Comparison of ENCODE assay signal across 37 mouse cellular contexts in genomic region chr3:53454984-53455383, GRCm38 (mm10). TPM values are rescaled to one million over a fixed set of nuclear protein-coding genes. Genes with fewer than 3 reads are reported as not detected.
A peak's percentile ranks its signal among the peaks of the same experiment; 100 is the strongest.
DNase-seq lines count a peak whose midpoint lies in the region; TF ChIP-seq lines count a peak whose summit lies in the region.
"Had no signal": no experiment of that assay in that cellular context is flagged by ENCODE, and none has a peak within 500 bp of the region (broad histone marks: within the 10 kb centered on the region; RNA-seq: fewer than 3 reads in every experiment).

No protein-coding gene starts in this region.

- no peaks in the 10 kb centered on the region for H3K27me3 ChIP-seq in small intestine, adult 2 months (ENCODE audit: control insufficient read depth, insufficient read depth, low read length)
- H3K27me3 ChIP-seq: CH12.LX; forebrain, embryonic 13.5 days; heart, embryonic 13.5 days; liver, embryonic 15.5 days; lung, embryonic 15.5 days; neural tube, embryonic 15.5 days had no signal

- no peak for TF ChIP-seq CTCF in small intestine, adult 2 months (IDR thresholded peaks at IDR 0.05; ENCODE audit: extremely low read depth, insufficient read length, insufficient replicate concordance, low read depth, low read length)

- 49% methylated on average over 7 of the region's 7 CpGs for WGBS in small intestine, adult 2 months

- H3K27ac ChIP-seq in small intestine, adult 2 months (ENCODE audit: insufficient read depth, low read depth, low read length) = peak overlapping the region; percentile 90; the same call in 1 of the 2 replicates
- H3K27ac ChIP-seq: forebrain, embryonic 13.5 days; heart, adult 2 months; heart, embryonic 13.5 days; hindbrain, embryonic 14.5 days; liver, embryonic 15.5 days; lung, embryonic 15.5 days; neural tube, embryonic 15.5 days had no signal

- H3K36me3 ChIP-seq in small intestine, adult 2 months (ENCODE audit: control insufficient read depth, insufficient read depth, low read length) = peaks cover 60% of the 10 kb centered on the region

- DNase-seq in heart, adult 11 months = peak; percentile 76
- DNase-seq in heart, adult 9 months (ENCODE audit: low spot score in 2 of 2) = no peak
- peak; percentile 33 for DNase-seq in testis, postnatal 10 days (ENCODE audit: low spot score)
- DNase-seq in testis, postnatal 14 days (ENCODE audit: low spot score) = no peak
- no peak for DNase-seq in gastrocnemius, postnatal 4 days (ENCODE audit: low spot score in 2 of 2)
- no peak for DNase-seq in gastrocnemius, postnatal 25 days
- DNase-seq in cerebellum, adult 11-12 months = no peak
- DNase-seq: adrenal gland, postnatal 10 days; cerebellum, adult 9-10 months; cerebellum, postnatal 36 days; gastrocnemius, postnatal 14 days; heart, postnatal 10 days; kidney, adult 9 months; kidney, postnatal 14 days; liver; midbrain, embryonic 14.5 days; retina, postnatal 1 day; right cerebral cortex, postnatal 25 days; thymus, postnatal 14 days had no signal

- TF ChIP-seq POLR2A in small intestine, adult 2 months (IDR thresholded peaks at IDR 0.05; ENCODE audit: low read depth, low read length) = no peak

- no peak overlapping the region for H3K4me3 ChIP-seq in small intestine, adult 2 months (ENCODE audit: low read depth, low read length)
- H3K4me3 ChIP-seq: forebrain, embryonic 13.5 days; heart, adult 2 months; heart, embryonic 13.5 days; liver, embryonic 15.5 days; lung, embryonic 15.5 days; neural tube, embryonic 15.5 days had no signal

- H3K4me1 ChIP-seq in small intestine, adult 2 months (ENCODE audit: control insufficient read depth, insufficient read depth, insufficient read length, low read length) = peaks cover 25% of the 10 kb centered on the region; the same call in 1 of the 2 replicates
- H3K4me1 ChIP-seq: forebrain, embryonic 13.5 days; liver, embryonic 15.5 days; lung, embryonic 15.5 days had no signal

RNA-seq across cellular contexts. Expression of gene Nhlrc3, which starts 8.1 kb away (rescaled TPM):
- polyA plus RNA-seq in small intestine, adult 2 months (2012; rRNA removed) = 4.2 and 8.0 TPM in 2 replicates
- total RNA-seq in gastrocnemius, postnatal 4 days (2021) = 1 to 10 TPM; 7.3 to 7.9 TPM
- 1 to 10 TPM; 2.7 to 3.2 TPM for total RNA-seq in gastrocnemius, postnatal 25 days (2021)

RNA-seq across cellular contexts. Expression of gene Proser1, which starts 8.5 kb away (rescaled TPM):
- 23.3 and 28.9 TPM in 2 replicates for polyA plus RNA-seq in small intestine, adult 2 months (2012; rRNA removed)
- 10 to 100 TPM; 14.8 to 19.7 TPM for total RNA-seq in gastrocnemius, postnatal 4 days (2021)
- total RNA-seq in gastrocnemius, postnatal 25 days (2021) = 1 to 10 TPM; 6.0 to 6.8 TPM

RNA-seq across cellular contexts. Expression of gene Stoml3, which starts 33.5 kb away (rescaled TPM):
- 0.05 TPM in 1 of 2 replicates, not detected in the other for polyA plus RNA-seq in small intestine, adult 2 months (2012; rRNA removed)
- not detected for total RNA-seq in gastrocnemius, postnatal 4 days (2021)
- total RNA-seq in gastrocnemius, postnatal 25 days (2021) = not detected
- total RNA-seq: adrenal gland, postnatal 10 days; CH12.LX; gastrocnemius, postnatal 14 days; heart, adult 2 months; heart, postnatal 10 days; hematopoietic stem cell, adult 5-6 weeks; left cerebral cortex, adult 18-20 months; left cerebral cortex, postnatal 14 days had no signal
- polyA plus RNA-seq: embryonic facial prominence, embryonic 11.5 days; forebrain, embryonic 13.5 days; heart, adult 2 months; heart, embryonic 13.5 days; hindbrain, embryonic 14.5 days; inflammation-experienced regulatory T-cells, adult 6 months; limb, embryonic 11.5 days; liver, embryonic 15.5 days; midbrain, embryonic 14.5 days; spleen, adult 2 months; testis, adult 2 months; urinary bladder, adult 2 months had no signal

Comparison
In these comparisons a context has a peak if more than half of its experiments do, and no peak if none do; other contexts are left out.
1. DNase-seq: peak in heart, adult 11 months (single experiment) and testis, postnatal 10 days (single experiment); none in heart, adult 9 months (0 of 2), testis, postnatal 14 days (single experiment), gastrocnemius, postnatal 4 days (0 of 2), gastrocnemius, postnatal 25 days (single experiment) and cerebellum, adult 11-12 months (single experiment).